Mouse (Mus musculus) CH12F3 (cell line): ENCODE measurements around the gene Ereg.

Source experiments
- in situ Hi-C: fragments of 300-500 bp; cut with MboI; formaldehyde crosslinking; loops from 2 replicates; pipeline ENCODE4 v1.14.3; 2020; ENCODE audit warnings: low sequenced_read_pairs

The Ereg gene

GRCm38 (mm10) chr5:91074450-91074950 lies at the start of gene Ereg:
Gene Ereg, plus strand, starts transcription at chr5:91074622.
- in situ Hi-C loops: no loop called here

GRCm38 (mm10) chr5:91027164-91027563 lies 47.3 kb upstream of the Ereg start, which contains the start of gene Epgn:
Gene Epgn, plus strand, starts transcription at chr5:91027464.
- in situ Hi-C loops: no loop called here

- in situ Hi-C loops: no loop called here
Measured at GRCm38 (mm10) chr5:91027840-91028239, 46.6 kb upstream of the Ereg start.

GRCm38 (mm10) chr5:91030629-91031028 lies 43.8 kb upstream of the Ereg start:
- in situ Hi-C loops: no loop called here

- in situ Hi-C loops: no loop called here
Measured at GRCm38 (mm10) chr5:91035341-91035740, 39.1 kb upstream of the Ereg start.

GRCm38 (mm10) chr5:91036628-91037027 lies 37.8 kb upstream of the Ereg start:
- in situ Hi-C loops: no loop called here

- in situ Hi-C loops: no loop called here
Measured at GRCm38 (mm10) chr5:91037756-91038155, 36.7 kb upstream of the Ereg start.

GRCm38 (mm10) chr5:91038547-91038946 lies 35.9 kb upstream of the Ereg start:
- in situ Hi-C loops: no loop called here

- in situ Hi-C loops: no loop called here
Measured at GRCm38 (mm10) chr5:91038963-91039362, 35.5 kb upstream of the Ereg start.

- in situ Hi-C loops: no loop called here
Measured at GRCm38 (mm10) chr5:91047987-91048386, 26.4 kb upstream of the Ereg start.

- in situ Hi-C loops: no loop called here
Measured at GRCm38 (mm10) chr5:91048397-91048796, 26.0 kb upstream of the Ereg start.

GRCm38 (mm10) chr5:91072340-91072739 lies 2.1 kb upstream of the Ereg start:
- in situ Hi-C loops: no loop called here

GRCm38 (mm10) chr5:91073626-91074025 lies 796 bp upstream of the Ereg start:
- in situ Hi-C loops: no loop called here

- in situ Hi-C loops: no loop called here
Measured at GRCm38 (mm10) chr5:91074026-91074425, 396 bp upstream of the Ereg start.

GRCm38 (mm10) chr5:91075021-91075420 lies 599 bp downstream of the Ereg start:
- in situ Hi-C loops: no loop called here

- in situ Hi-C loops: no loop called here
Measured at GRCm38 (mm10) chr5:91083016-91083415, 8.6 kb downstream of the Ereg start.

- in situ Hi-C loops: no loop called here
Measured at GRCm38 (mm10) chr5:91085291-91085690, 10.9 kb downstream of the Ereg start.

GRCm38 (mm10) chr5:91090301-91090700 lies 15.9 kb downstream of the Ereg start:
- in situ Hi-C loops: no loop called here

- in situ Hi-C loops: no loop called here
Measured at GRCm38 (mm10) chr5:91097911-91098614, 23.6 kb downstream of the Ereg start.

GRCm38 (mm10) chr5:91101742-91102141 lies 27.3 kb downstream of the Ereg start:
- in situ Hi-C loops: no loop called here

- in situ Hi-C loops: no loop called here
Measured at GRCm38 (mm10) chr5:91103943-91104665, 29.7 kb downstream of the Ereg start.

- in situ Hi-C loops: no loop called here
Measured at GRCm38 (mm10) chr5:91106248-91106647, 31.8 kb downstream of the Ereg start.
